In the genomic region with DNA sequence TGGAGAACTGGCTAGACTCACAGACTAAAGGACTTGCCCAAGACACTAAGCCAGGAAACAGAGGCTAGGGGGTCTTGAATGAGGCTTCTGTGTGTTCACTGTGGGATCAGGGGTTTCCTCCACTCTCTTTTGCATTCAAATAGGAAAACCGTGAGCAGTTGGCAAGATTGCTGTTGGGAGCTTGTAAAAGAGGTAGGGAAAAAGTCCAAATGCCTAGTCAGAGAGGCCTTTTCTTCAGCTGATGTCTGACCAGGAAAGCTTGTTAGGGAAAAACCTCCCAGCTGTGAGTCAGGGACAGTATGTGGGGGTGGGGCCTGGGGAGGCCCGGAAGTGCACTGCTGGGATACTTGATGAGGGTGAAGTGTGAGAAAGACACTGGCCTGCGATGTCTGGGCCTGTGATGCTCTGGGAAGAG, we compare ENCODE assay signal across 11 mouse cellular contexts. TPM values are rescaled to one million over a fixed set of nuclear protein-coding genes. Genes with fewer than 3 reads are reported as not detected.
DNase-seq lines count a peak whose midpoint lies in the region; ATAC-seq lines count a peak whose summit lies in the region.
"Had no signal": no experiment of that assay in that cellular context is flagged by ENCODE, and none has a peak within 500 bp of the region (broad histone marks: within the 10 kb centered on the region; RNA-seq: fewer than 3 reads in every experiment).

No protein-coding gene starts in this region.

- no peaks in the 10 kb centered on the region for H3K27me3 ChIP-seq in neural tube, embryonic 11.5 days (ENCODE audit: control insufficient read depth, insufficient read depth, low read length)
- no peaks in the 10 kb centered on the region for H3K27me3 ChIP-seq in limb, embryonic 12.5 days
- H3K27me3 ChIP-seq in neural tube, embryonic 15.5 days (replicated peaks): no peaks in the 10 kb centered on the region

- H3K9ac ChIP-seq in neural tube, embryonic 11.5 days (ENCODE audit: low read length): peak overlapping the region; percentile 22; the same call in 1 of the 2 replicates
- H3K9ac ChIP-seq in limb, embryonic 12.5 days (replicated peaks): no peak overlapping the region
- no peak overlapping the region for H3K9ac ChIP-seq in neural tube, embryonic 15.5 days (replicated peaks)

- no peak for DNase-seq in neural tube, embryonic 11.5 days (ENCODE audit: low spot score)
- no peak for DNase-seq in neural tube, embryonic 10.5 days (ENCODE audit: extremely low spot score, low spot score)
- peak; percentile 39 for DNase-seq in brain, embryonic 18.5 days (ENCODE audit: low read depth, low spot score)
- DNase-seq in adipocyte (ENCODE audit: low spot score): no peak
- no peak for DNase-seq in layer of hippocampus, adult 9-10 months (ENCODE audit: low spot score)
- DNase-seq: gastrocnemius, adult 2 months; heart, postnatal 14 days; lung, postnatal 36 days had no signal

- WGBS in neural tube, embryonic 11.5 days: 7% methylated on average over 3 of the region's 3 CpGs
- WGBS in limb, embryonic 12.5 days: 12% methylated on average over 3 of the region's 3 CpGs
- WGBS in neural tube, embryonic 15.5 days: 12% methylated on average over 3 of the region's 3 CpGs

- no peak overlapping the region for H3K4me2 ChIP-seq in neural tube, embryonic 11.5 days (ENCODE audit: low read depth)
- H3K4me2 ChIP-seq in limb, embryonic 12.5 days: no peak overlapping the region
- no peak overlapping the region for H3K4me2 ChIP-seq in neural tube, embryonic 15.5 days
- H3K4me2 ChIP-seq: liver, embryonic 11.5 days had no signal

- peaks cover 5% of the 10 kb centered on the region for H3K4me1 ChIP-seq in neural tube, embryonic 11.5 days (ENCODE audit: control insufficient read depth, insufficient read depth, low read length)
- H3K4me1 ChIP-seq in limb, embryonic 12.5 days (replicated peaks): peaks cover 12% of the 10 kb centered on the region
- H3K4me1 ChIP-seq in neural tube, embryonic 15.5 days: 0 out of 2 replicates have a peak, but pooled peaks cover 3% of the 10 kb centered on the region

- no peaks in the 10 kb centered on the region for H3K36me3 ChIP-seq in neural tube, embryonic 11.5 days (ENCODE audit: control insufficient read depth, insufficient read depth, low read length)
- H3K36me3 ChIP-seq in limb, embryonic 12.5 days: no peaks in the 10 kb centered on the region
- H3K36me3 ChIP-seq in neural tube, embryonic 15.5 days: no peaks in the 10 kb centered on the region

- no peak overlapping the region for H3K4me3 ChIP-seq in neural tube, embryonic 11.5 days (ENCODE audit: low read depth, low read length)
- no peak overlapping the region for H3K4me3 ChIP-seq in limb, embryonic 12.5 days (replicated peaks)
- no peak overlapping the region for H3K4me3 ChIP-seq in neural tube, embryonic 15.5 days (replicated peaks)
- H3K4me3 ChIP-seq: gastrocnemius, adult 2 months had no signal

- no peaks in the 10 kb centered on the region for H3K9me3 ChIP-seq in neural tube, embryonic 11.5 days (ENCODE audit: control insufficient read depth, low read length)
- no peaks in the 10 kb centered on the region for H3K9me3 ChIP-seq in limb, embryonic 12.5 days
- H3K9me3 ChIP-seq in neural tube, embryonic 15.5 days (replicated peaks): no peaks in the 10 kb centered on the region

- no peak overlapping the region for H3K27ac ChIP-seq in neural tube, embryonic 11.5 days (ENCODE audit: low read depth, low read length)
- H3K27ac ChIP-seq in limb, embryonic 12.5 days: peak overlapping the region; percentile 56; the same call in 1 of the 2 replicates
- H3K27ac ChIP-seq in neural tube, embryonic 15.5 days (replicated peaks): peak overlapping the region; percentile 14
- H3K27ac ChIP-seq: gastrocnemius, adult 2 months had no signal

- ATAC-seq in neural tube, embryonic 11.5 days (ENCODE audit: insufficient read depth, low FRiP score, low TSS enrichment): no peak
- ATAC-seq in limb, embryonic 12.5 days (ENCODE audit: insufficient number of reproducible peaks, insufficient read depth, low FRiP score, low TSS enrichment, low read depth): no peak
- ATAC-seq in neural tube, embryonic 15.5 days (ENCODE audit: low FRiP score): peak; percentile 80

RNA-seq across cellular contexts. Expression of a gene that starts 29.0 kb away (rescaled TPM):
- 32.3 and 35.2 TPM in 2 replicates for polyA plus RNA-seq in neural tube, embryonic 11.5 days (2014; fragmentation: Nextera tagmentation; extraction: Ambion mirVana)
- polyA plus RNA-seq in limb, embryonic 12.5 days (2016; fragmentation: Nextera tagmentation; extraction: Ambion mirVana): 17.9 and 22.3 TPM in 2 replicates
- polyA plus RNA-seq in neural tube, embryonic 15.5 days (2015; fragmentation: Nextera tagmentation; extraction: Ambion mirVana): 11.6 and 11.7 TPM in 2 replicates
